Mouse (Mus musculus) heart, embryonic 14.5 days (tissue): ENCODE data around the gene Plppr2. TPM values are rescaled to one million over a fixed set of nuclear protein-coding genes. Genes with fewer than 3 reads are reported as not detected.
A peak's percentile ranks its signal among the peaks of the same experiment; 100 is the strongest.

ENCODE experiments used
- ATAC-seq: fragments of 200-750 bp; cut with Nextera tagmentation; 2 replicates; pipeline ENCODE4 v1.8.0; 2017; ENCODE audit warnings: low read depth, moderate TSS enrichment; ENCODE audit not compliant: insufficient number of reproducible peaks, insufficient read depth, low FRiP score
- H3K27ac ChIP-seq, 2 experiments: fragments of 200-500 bp in 1 of 2; fragments of 300-500 bp in 1 of 2; sonication (generic) in 1 of 2; replicated peaks in 1 of 2; 2 replicates each; pipeline ENCODE4 v1.5.1; 2012 to 2014; ENCODE audit warnings: low read depth in 2 of 2, low read length in 2 of 2, control low read depth in 1 of 2, mild to moderate bottlenecking in 1 of 2, mixed read lengths in 1 of 2; ENCODE audit not compliant: control insufficient read depth in 1 of 2, insufficient read depth in 1 of 2
- H3K27me3 ChIP-seq: fragments of 300-500 bp; sonication (generic); 2 replicates; pipeline ENCODE4 v1.6.1; 2014; ENCODE audit warnings: mild to moderate bottlenecking, low read length, control low read depth; ENCODE audit not compliant: control insufficient read depth, insufficient read depth
- H3K36me3 ChIP-seq: fragments of 300-500 bp; sonication (generic); 2 replicates; pipeline ENCODE4 v1.6.1; 2014; ENCODE audit warnings: mild to moderate bottlenecking, control low read depth, low read length, mixed read lengths; ENCODE audit not compliant: control insufficient read depth, insufficient read depth
- H3K4me1 ChIP-seq, 2 experiments: fragments of 200-500 bp in 1 of 2; fragments of 300-500 bp in 1 of 2; sonication (generic) in 1 of 2; 2 replicates each; pipeline ENCODE4 v1.6.1; 2012 to 2014; ENCODE audit warnings: low read length in 2 of 2, control low read depth in 1 of 2, mixed read lengths in 1 of 2; ENCODE audit not compliant: control insufficient read depth in 2 of 2, insufficient read depth in 2 of 2
- H3K4me2 ChIP-seq: fragments of 300-500 bp; sonication (generic); 2 replicates; pipeline ENCODE4 v1.6.1; 2014; ENCODE audit warnings: mild to moderate bottlenecking, low read length
- H3K4me3 ChIP-seq, 2 experiments: fragments of 200-500 bp in 1 of 2; fragments of 300-500 bp in 1 of 2; sonication (generic) in 1 of 2; 2 replicates each; pipeline ENCODE4 v1.5.1; 2012 to 2014; ENCODE audit warnings: low read length in 2 of 2, mild to moderate bottlenecking in 2 of 2, control low read depth in 1 of 2, low read depth in 1 of 2, moderate library complexity in 1 of 2; ENCODE audit not compliant: control insufficient read depth in 1 of 2, insufficient read depth in 1 of 2
- H3K9ac ChIP-seq: fragments of 300-500 bp; sonication (generic); 2 replicates; pipeline ENCODE4 v1.6.1; 2014; ENCODE audit warnings: mild to moderate bottlenecking, low read length
- H3K9me3 ChIP-seq: fragments of 300-500 bp; sonication (generic); 2 replicates; pipeline ENCODE4 v1.6.1; 2016; ENCODE audit warnings: low read length, control low read depth; ENCODE audit not compliant: control insufficient read depth
- WGBS: fragments of 180-500 bp; shearing (Covaris S2); extraction: QIAGEN DNeasy Blood & Tissue Kit; methylation state at CpG from one replicate; pipeline ENCODE4 v1.1.7; 2014; 5-methylcytosine and 5-hydroxymethylcytosine counted together
- polyA plus RNA-seq: library from polyadenylated mRNA; unstranded; fragments of >200 nt; fragmentation: Nextera tagmentation; extraction: Ambion mirVana; gene quantifications from 2 replicates; pipeline ENCODE4 v1.2.1, GENCODE M21; 2014

Gene Plppr2
- polyA plus RNA-seq, 1 experiment from 2014 or later, result 4.5 TPM

GRCm38 (mm10) chr9:21977972-21978371 is 41.1 kb downstream of the Plppr2 start:
- 15% methylated on average over 2 of the region's 2 CpGs for WGBS
- Histone ChIP-seq H3K27ac (no peak overlapping the region), H3K4me3 (no peak overlapping the region), H3K4me2 (no peak overlapping the region), H3K9ac (no peak overlapping the region), H3K4me1 (no peaks in the 10 kb centered on the region), H3K9me3 (0 out of 2 replicates have a peak, but pooled peaks cover 3% of the 10 kb centered on the region), H3K27me3 (0 out of 2 replicates have a peak, but pooled peaks cover 20% of the 10 kb centered on the region), H3K36me3 (no peaks in the 10 kb centered on the region)
- ATAC-seq, result no peak

DNA sequence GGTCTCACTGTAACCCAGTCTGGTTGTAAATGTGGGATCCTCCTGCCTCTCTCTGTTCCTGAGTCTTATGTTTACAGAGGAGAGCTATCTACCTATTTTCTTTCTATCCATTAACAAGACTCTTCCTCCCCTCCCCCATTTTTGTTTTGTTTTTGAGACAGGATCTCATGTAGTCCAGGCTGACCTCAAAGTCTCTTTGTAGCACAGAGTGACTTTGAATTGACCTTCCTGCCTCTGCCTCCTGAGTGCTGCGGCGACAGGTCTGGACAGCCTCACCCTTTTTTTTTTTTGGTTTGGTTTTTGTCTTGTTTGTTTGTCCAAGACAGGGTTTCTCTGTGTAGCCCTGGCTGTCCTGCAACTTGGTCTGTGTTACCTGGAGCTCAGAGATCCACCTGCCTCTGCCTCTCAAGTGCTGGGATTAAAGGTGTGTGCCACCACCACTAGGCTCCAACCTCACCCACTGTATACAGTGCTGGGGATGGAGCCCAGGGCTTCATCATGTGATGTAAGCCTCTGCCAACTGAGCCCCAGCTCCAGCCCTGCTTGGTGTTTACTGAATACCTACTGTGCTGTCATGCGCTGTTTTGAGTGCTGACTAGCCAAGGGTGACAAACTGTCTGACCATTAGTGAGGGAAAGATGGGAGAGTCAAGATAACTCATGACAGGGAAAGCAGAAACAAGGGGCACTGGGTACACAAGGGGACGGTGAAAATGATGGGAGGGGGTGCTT is 41.7 kb downstream of the Plppr2 start:
- WGBS, result 84% methylated on average over 4 of the region's 4 CpGs
- no peak overlapping the region for H3K4me3 ChIP-seq

GRCm38 (mm10) chr9:21983911-21984310 is 47.1 kb downstream of the Plppr2 start:
- ATAC-seq, result no peak
- no peak overlapping the region for H3K4me2 ChIP-seq
- H3K9ac ChIP-seq, result no peak overlapping the region
- no peaks in the 10 kb centered on the region for H3K36me3 ChIP-seq
- H3K9me3 ChIP-seq, result no peaks in the 10 kb centered on the region
- H3K4me3 ChIP-seq, result no peak overlapping the region
- H3K4me1 ChIP-seq, result peaks cover 0 to 11% of the 10 kb centered on the region in 2 experiments; a peak in 3 of 4 replicates
- H3K27ac ChIP-seq, result no peak overlapping the region
- H3K27me3 ChIP-seq, result peaks cover 66% of the 10 kb centered on the region
- 18% methylated on average over 3 of the region's 3 CpGs for WGBS

More for the DNA sequence above, 41.7 kb downstream of the Plppr2 start:
- no peaks in the 10 kb centered on the region for H3K4me1 ChIP-seq
- ATAC-seq, result no peak
- H3K4me2 ChIP-seq, result no peak overlapping the region
- H3K9me3 ChIP-seq, result 0 out of 2 replicates have a peak, but pooled peaks cover 3% of the 10 kb centered on the region
- H3K36me3 ChIP-seq, result no peaks in the 10 kb centered on the region
- H3K27me3 ChIP-seq, result peaks cover 25% of the 10 kb centered on the region; the same call in 1 of the 2 replicates
- no peak overlapping the region for H3K9ac ChIP-seq
- no peak overlapping the region for H3K27ac ChIP-seq

GRCm38 (mm10) chr9:21987592-21988342 is 50.9 kb downstream of the Plppr2 start:
- WGBS, result 8% methylated on average over 36 of the region's 36 CpGs
- Histone ChIP-seq H3K36me3 (no peaks in the 10 kb centered on the region), H3K9ac (no peak overlapping the region), H3K27me3 (peaks cover 86% of the 10 kb centered on the region), H3K4me3 (peak overlapping the region in 1 of 2 experiments; percentile 43; a peak in 1 of 4 replicates), H3K4me1 (peaks cover 0 to 20% of the 10 kb centered on the region in 2 experiments; a peak in 3 of 4 replicates), H3K4me2 (peak overlapping the region; percentile 84), H3K27ac (no peak overlapping the region), H3K9me3 (no peaks in the 10 kb centered on the region)
- ATAC-seq, result no peak

- no peak overlapping the region for H3K27ac ChIP-seq
- peak overlapping the region; percentile 60 for H3K9ac ChIP-seq
- peak overlapping the region; percentile 84 for H3K4me2 ChIP-seq
- no peak for ATAC-seq
- 1% methylated on average over 32 of the region's 32 CpGs for WGBS
- peaks cover 0 to 20% of the 10 kb centered on the region in 2 experiments; a peak in 3 of 4 replicates for H3K4me1 ChIP-seq
- peaks cover 86% of the 10 kb centered on the region for H3K27me3 ChIP-seq
- H3K36me3 ChIP-seq, result no peaks in the 10 kb centered on the region
- H3K9me3 ChIP-seq, result no peaks in the 10 kb centered on the region
- H3K4me3 ChIP-seq, result peak overlapping the region; percentile 43 to 44
These were observed 51.7 kb downstream of the Plppr2 start for GRCm38 (mm10) chr9:21988421-21989101.

DNA sequence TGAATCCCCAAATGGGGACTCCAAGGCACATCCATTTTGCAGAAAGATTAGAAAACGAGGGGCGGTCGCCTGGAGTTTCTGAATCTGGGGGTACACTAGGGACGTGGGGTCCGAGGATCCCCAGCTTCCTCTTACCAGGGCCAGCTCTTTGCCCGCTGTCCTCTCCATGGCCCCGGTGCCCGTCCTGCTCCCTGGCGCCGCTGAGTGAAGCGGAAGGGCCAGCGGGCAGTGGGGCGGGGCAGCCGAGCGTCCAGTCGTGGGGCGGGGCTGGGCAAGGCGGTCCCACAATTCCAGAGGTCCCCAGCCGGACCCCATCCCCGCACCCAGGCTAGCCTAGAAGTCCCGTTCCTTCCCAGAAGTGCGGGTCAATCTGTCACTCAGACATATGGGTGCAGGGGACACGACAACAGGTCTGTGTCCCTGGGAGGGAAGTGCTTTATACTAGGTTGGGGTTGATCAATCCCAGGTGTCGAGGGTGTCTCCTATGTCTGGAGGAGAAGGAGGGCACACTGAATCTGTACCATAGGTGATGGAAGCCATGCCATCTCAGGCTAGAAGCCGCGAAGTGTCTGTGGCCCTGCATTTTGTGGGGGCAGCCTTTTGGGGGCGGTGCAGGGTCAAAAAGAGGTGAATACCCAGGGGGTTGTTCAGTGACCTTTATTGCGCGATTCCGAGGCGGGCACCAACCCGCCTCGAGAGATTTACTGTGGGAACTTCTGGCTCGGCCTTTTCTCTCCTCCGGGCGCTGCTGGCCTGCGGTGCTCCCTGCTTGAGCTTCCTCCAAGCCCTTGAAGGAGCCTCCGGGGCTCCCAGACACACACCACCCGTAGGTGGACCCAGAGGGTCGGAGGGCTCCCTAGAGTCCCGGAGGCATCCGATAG is 52.6 kb downstream of the Plppr2 start, which contains the start of gene Rgl3:
TSS of gene Rgl3 (minus strand) at position 217 of the 881 bp plus-strand sequence.
- Histone ChIP-seq H3K4me2 (peak within 1 kb of the TSS; percentile 84), H3K4me1 (peaks cover 0 to 20% of the 10 kb centered on the region in 2 experiments; a peak in 3 of 4 replicates), H3K9ac (peak within 1 kb of the TSS; percentile 60), H3K27ac (no peak within 1 kb of the TSS), H3K4me3 (peak within 1 kb of the TSS; percentile 43 to 44), H3K27me3 (peaks cover 80% of the 10 kb centered on the region), H3K9me3 (no peaks in the 10 kb centered on the region), H3K36me3 (no peaks in the 10 kb centered on the region)
- under 1% methylated on average over 35 of the region's 42 CpGs for WGBS
- no peak; the same call in 1 of the 2 replicates for ATAC-seq
